Mouse (Mus musculus) heart, postnatal 0 days (tissue): ENCODE measurements around the gene Pam. TPM values are rescaled to one million over a fixed set of nuclear protein-coding genes. Genes with fewer than 3 reads are reported as not detected.

Experiments
- ATAC-seq: fragments of 200-750 bp; cut with Nextera tagmentation; 2 replicates; pipeline ENCODE4 v1.8.0; 2017; ENCODE audit warnings: low read depth, moderate number of reproducible peaks, moderate library complexity; ENCODE audit not compliant: insufficient read depth
- DNase-seq: peaks from one replicate; pipeline ENCODE4 v3.0.0-alpha.2; 2016; ENCODE audit warnings: low spot score
- H3K27ac ChIP-seq: fragments of 300-500 bp; sonication (generic); 2 replicates; pipeline ENCODE4 v1.5.1; 2014; ENCODE audit warnings: low read depth, mild to moderate bottlenecking
- H3K27me3 ChIP-seq: fragments of 300-500 bp; sonication (generic); 2 replicates; pipeline ENCODE4 v1.6.1; 2014; ENCODE audit warnings: low read length, mixed read lengths; ENCODE audit not compliant: control insufficient read depth, insufficient read depth
- H3K36me3 ChIP-seq: fragments of 300-500 bp; sonication (generic); replicated peaks from 2 replicates; pipeline ENCODE4 v1.6.1; 2014; ENCODE audit warnings: low read length, mixed read lengths; ENCODE audit not compliant: control insufficient read depth, insufficient read depth
- H3K4me1 ChIP-seq: fragments of 300-500 bp; sonication (generic); 2 replicates; pipeline ENCODE4 v1.6.1; 2014; ENCODE audit warnings: antibody characterized with exemption; ENCODE audit not compliant: control insufficient read depth, insufficient read depth
- H3K4me2 ChIP-seq: fragments of 300-500 bp; sonication (generic); 2 replicates; pipeline ENCODE4 v1.6.1; 2014; ENCODE audit warnings: low read depth, mild to moderate bottlenecking, low read length, moderate library complexity
- H3K4me3 ChIP-seq: fragments of 300-500 bp; sonication (generic); 2 replicates; pipeline ENCODE4 v1.5.1; 2014; ENCODE audit warnings: low read depth, low read length
- H3K9ac ChIP-seq: fragments of 300-500 bp; sonication (generic); replicated peaks from 2 replicates; pipeline ENCODE4 v1.6.1; 2014; ENCODE audit warnings: low read depth, low read length, mixed read lengths
- H3K9me3 ChIP-seq: fragments of 300-500 bp; sonication (generic); replicated peaks from 2 replicates; pipeline ENCODE4 v1.6.1; 2016; ENCODE audit warnings: low read length; ENCODE audit not compliant: control insufficient read depth
- CTCF ChIP-seq: IDR thresholded peaks from 2 replicates; pipeline ENCODE4 v1.5.1; 2016; ENCODE audit warnings: antibody characterized with exemption, control low read depth, low read depth
- EP300 ChIP-seq: IDR thresholded peaks from 2 replicates; pipeline ENCODE4 v1.6.1; 2016; ENCODE audit warnings: antibody characterized with exemption, low read depth
- WGBS: fragments of 180-500 bp; shearing (Covaris S2); extraction: QIAGEN DNeasy Blood & Tissue Kit; methylation state at CpG from one replicate; pipeline ENCODE4 v1.1.7; 2014; 5-methylcytosine and 5-hydroxymethylcytosine counted together
- polyA plus RNA-seq: library from polyadenylated mRNA; unstranded; fragments of >200 nt; fragmentation: Nextera tagmentation; extraction: Ambion mirVana; gene quantifications from 2 replicates; pipeline ENCODE4 v1.2.1, GENCODE M21; 2015
- total RNA-seq: library from RNA; depleted of rRNA; stranded (reverse); fragments of >200 nt; gene quantifications from 2 replicates; pipeline ENCODE4 v1.2.3, GENCODE M21; 2014; ENCODE audit warnings: low replicate concordance

The Pam gene
- total and polyA plus RNA-seq, 2 experiments from 2014 or later: 804 to 1,082 TPM

- no peak overlapping the region for H3K9ac ChIP-seq
- peaks cover 43% of the 10 kb centered on the region for H3K36me3 ChIP-seq
- no peak for TF ChIP-seq EP300
- no peak for TF ChIP-seq CTCF
- H3K27ac ChIP-seq: no peak overlapping the region
- no peak overlapping the region for H3K4me2 ChIP-seq
- no peak overlapping the region for H3K4me3 ChIP-seq
- ATAC-seq (no peak), DNase-seq (no peak)
- no peaks in the 10 kb centered on the region for H3K9me3 ChIP-seq
- H3K27me3 ChIP-seq: no peaks in the 10 kb centered on the region
- 70% methylated on average over 7 of the region's 7 CpGs for WGBS
- peaks cover 8% of the 10 kb centered on the region for H3K4me1 ChIP-seq
These were observed 168.7 kb downstream of the Pam start for GRCm38 (mm10) chr1:97926789-97927188.

- no peak for TF ChIP-seq EP300
- no peak for TF ChIP-seq CTCF
- no peaks in the 10 kb centered on the region for H3K27me3 ChIP-seq
- H3K4me3 ChIP-seq: no peak overlapping the region
- peaks cover 12% of the 10 kb centered on the region for H3K4me1 ChIP-seq
- peaks cover 50% of the 10 kb centered on the region for H3K36me3 ChIP-seq
- H3K9me3 ChIP-seq: no peaks in the 10 kb centered on the region
- DNase-seq (no peak), ATAC-seq (no peak)
- H3K9ac ChIP-seq: no peak overlapping the region
- H3K27ac ChIP-seq: no peak overlapping the region
- no peak overlapping the region for H3K4me2 ChIP-seq
- 74% methylated on average over 2 of the region's 2 CpGs for WGBS
These were observed 169.4 kb downstream of the Pam start for GRCm38 (mm10) chr1:97926017-97926540.

- Histone ChIP-seq H3K4me2 (no peak overlapping the region), H3K4me1 (peaks cover 12% of the 10 kb centered on the region), H3K27me3 (no peaks in the 10 kb centered on the region), H3K27ac (peak overlapping the region; percentile 51), H3K9me3 (no peaks in the 10 kb centered on the region), H3K36me3 (peaks cover 58% of the 10 kb centered on the region), H3K4me3 (no peak overlapping the region), H3K9ac (no peak overlapping the region)
- 37% methylated on average over 6 of the region's 6 CpGs for WGBS
- no peak for ATAC-seq
- TF ChIP-seq EP300: no peak
- TF ChIP-seq CTCF: no peak
- DNase-seq: no peak
These were observed 173.1 kb downstream of the Pam start for GRCm38 (mm10) chr1:97922395-97922794.

GRCm38 (mm10) chr1:97921886-97922285, 173.6 kb downstream of the Pam start:
- 36% methylated on average over 1 of the region's 1 CpGs for WGBS

GRCm38 (mm10) chr1:97918495-97918894, 177.0 kb downstream of the Pam start:
- no peak overlapping the region for H3K9ac ChIP-seq
- no peaks in the 10 kb centered on the region for H3K27me3 ChIP-seq
- DNase-seq (peak; percentile 28), ATAC-seq (no peak)
- peaks cover 38% of the 10 kb centered on the region for H3K36me3 ChIP-seq
- 66% methylated on average over 8 of the region's 8 CpGs for WGBS
- no peak overlapping the region for H3K4me3 ChIP-seq
- H3K4me2 ChIP-seq: no peak overlapping the region
- peak overlapping the region; percentile 2 for H3K27ac ChIP-seq
- H3K9me3 ChIP-seq: no peaks in the 10 kb centered on the region
- TF ChIP-seq EP300 (no peak), CTCF (no peak)
- H3K4me1 ChIP-seq: peaks cover 12% of the 10 kb centered on the region

More at GRCm38 (mm10) chr1:97921886-97922285, 173.6 kb downstream of the Pam start:
- Histone ChIP-seq H3K4me3 (no peak overlapping the region), H3K9ac (no peak overlapping the region), H3K36me3 (peaks cover 58% of the 10 kb centered on the region), H3K27ac (peak overlapping the region; percentile 54; the same call in 1 of the 2 replicates), H3K4me2 (no peak overlapping the region), H3K27me3 (no peaks in the 10 kb centered on the region), H3K4me1 (peaks cover 12% of the 10 kb centered on the region), H3K9me3 (no peaks in the 10 kb centered on the region)
- TF ChIP-seq EP300 (no peak), CTCF (no peak)
- ATAC-seq (no peak), DNase-seq (peak; percentile 18)

GRCm38 (mm10) chr1:97916971-97917234, 178.5 kb downstream of the Pam start:
- DNase-seq (no peak), ATAC-seq (no peak)
- Histone ChIP-seq H3K4me2 (no peak overlapping the region), H3K9ac (no peak overlapping the region), H3K36me3 (peaks cover 33% of the 10 kb centered on the region), H3K4me1 (peaks cover 5% of the 10 kb centered on the region), H3K4me3 (no peak overlapping the region), H3K27me3 (no peaks in the 10 kb centered on the region), H3K9me3 (no peaks in the 10 kb centered on the region), H3K27ac (no peak overlapping the region)
- TF ChIP-seq EP300 (no peak), CTCF (no peak)
- WGBS: 90% methylated on average over 2 of the region's 2 CpGs
